Mouse (Mus musculus): ENCODE measurements around the gene Lyl1. TPM values are rescaled to one million over a fixed set of nuclear protein-coding genes. Genes with fewer than 3 reads are reported as not detected.

Lyl1 gene
- polyA plus RNA-seq, 1 experiment from 2014 or later, result 4.9 TPM

DNA sequence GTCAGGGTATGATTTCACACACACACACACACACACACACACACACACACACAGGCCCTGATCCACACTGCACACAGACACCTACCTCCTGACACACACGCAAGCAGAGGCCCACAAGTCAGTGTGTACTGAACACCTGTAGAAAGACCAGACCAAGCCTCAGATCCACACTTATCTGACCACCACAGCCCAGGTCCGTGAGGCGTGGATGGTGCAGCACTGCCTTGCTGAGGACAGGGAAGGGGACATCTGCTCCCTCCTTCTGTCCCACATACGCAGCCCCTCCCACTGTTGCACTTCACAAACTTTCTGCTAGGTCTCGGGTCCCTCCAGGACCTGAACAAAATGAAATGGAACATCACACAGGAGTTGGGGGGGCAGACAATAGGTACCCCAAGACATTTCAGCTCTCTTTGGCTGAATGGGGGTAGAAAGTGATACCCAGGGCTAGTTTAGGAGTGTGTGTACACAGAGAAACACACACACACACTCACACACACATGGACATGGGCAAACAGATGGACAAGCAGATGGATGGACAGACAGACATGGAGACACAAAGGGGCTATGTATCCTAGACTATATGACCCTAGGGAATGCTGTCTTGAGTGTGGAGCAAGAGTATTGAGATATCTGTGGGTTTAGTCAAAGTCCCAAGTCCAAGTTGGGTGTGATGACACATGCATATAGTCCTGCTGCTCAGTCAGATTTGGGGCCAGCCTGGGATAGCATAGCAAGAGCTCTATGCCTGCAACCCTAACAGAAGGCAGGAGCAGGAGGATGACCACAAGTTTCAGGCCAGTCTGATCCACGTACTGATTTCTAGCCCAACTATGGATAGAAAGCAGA lies 51.7 kb downstream of the Lyl1 start:
- H3K4me3 ChIP-seq, result no peak overlapping the region
- no peak overlapping the region for H3K9ac ChIP-seq
- 73% methylated on average over 6 of the region's 6 CpGs for WGBS
- H3K27ac ChIP-seq, result no peak overlapping the region
- H3K27me3 ChIP-seq, result peaks cover 91% of the 10 kb centered on the region
- peaks cover 43% of the 10 kb centered on the region for H3K4me1 ChIP-seq
- H3K9me3 ChIP-seq, result no peaks in the 10 kb centered on the region
- 0 out of 2 replicates have a peak, but pooled peaks cover 9% of the 10 kb centered on the region for H3K36me3 ChIP-seq
- ATAC-seq (ENCODE audit: insufficient number of reproducible peaks, insufficient read depth, low FRiP score, low TSS enrichment), result 0 out of 2 replicates have a peak, but pooled peaks have one; percentile 17
- H3K4me2 ChIP-seq (replicated peaks), result no peak overlapping the region

Other genes starting within 250 kb of the Lyl1 start
- gene Ier2, start 38.6 kb upstream of the Lyl1 start, polyA plus RNA-seq (2016; fragmentation: Nextera tagmentation; extraction: Ambion mirVana), result 94.5 and 97.0 TPM in 2 replicates
- gene Trmt1, start 15.2 kb upstream of the Lyl1 start, polyA plus RNA-seq (2016; fragmentation: Nextera tagmentation; extraction: Ambion mirVana), result 71.2 and 73.6 TPM in 2 replicates
- 19.4 and 20.8 TPM in 2 replicates for gene Nacc1, start 13.6 kb upstream of the Lyl1 start, polyA plus RNA-seq (2016; fragmentation: Nextera tagmentation; extraction: Ambion mirVana)
- gene G430095P16Rik, start 21.6 kb downstream of the Lyl1 start, polyA plus RNA-seq (2016; fragmentation: Nextera tagmentation; extraction: Ambion mirVana), result 7.1 and 7.4 TPM in 2 replicates
- 18.4 and 21.2 TPM in 2 replicates for gene Nfix, start 98.9 kb downstream of the Lyl1 start, polyA plus RNA-seq (2016; fragmentation: Nextera tagmentation; extraction: Ambion mirVana)
- gene Dand5, start 121.4 kb downstream of the Lyl1 start, polyA plus RNA-seq (2016; fragmentation: Nextera tagmentation; extraction: Ambion mirVana), result 5.3 and 5.5 TPM in 2 replicates
- 46.7 and 46.8 TPM in 2 replicates for gene Gadd45gip1, start 130.1 kb downstream of the Lyl1 start, polyA plus RNA-seq (2016; fragmentation: Nextera tagmentation; extraction: Ambion mirVana)
- 96.0 TPM in 2 replicates for gene Rad23a, start 139.2 kb downstream of the Lyl1 start, polyA plus RNA-seq (2016; fragmentation: Nextera tagmentation; extraction: Ambion mirVana)
- gene Calr, start 145.5 kb downstream of the Lyl1 start, polyA plus RNA-seq (2016; fragmentation: Nextera tagmentation; extraction: Ambion mirVana), result 919 and 944 TPM in 2 replicates
- 106 and 108 TPM in 2 replicates for gene Farsa, start 155.5 kb downstream of the Lyl1 start, polyA plus RNA-seq (2016; fragmentation: Nextera tagmentation; extraction: Ambion mirVana)
- 84.1 and 91.7 TPM in 2 replicates for gene Syce2, start 170.7 kb downstream of the Lyl1 start, polyA plus RNA-seq (2016; fragmentation: Nextera tagmentation; extraction: Ambion mirVana)
- gene Gcdh, start 192.5 kb downstream of the Lyl1 start, polyA plus RNA-seq (2016; fragmentation: Nextera tagmentation; extraction: Ambion mirVana), result 44.3 and 45.2 TPM in 2 replicates
- gene Klf1, start 200.5 kb downstream of the Lyl1 start, polyA plus RNA-seq (2016; fragmentation: Nextera tagmentation; extraction: Ambion mirVana), result 4.7 and 5.4 TPM in 2 replicates
- 14.8 and 15.4 TPM in 2 replicates for gene Dnase2a, start 207.1 kb downstream of the Lyl1 start, polyA plus RNA-seq (2016; fragmentation: Nextera tagmentation; extraction: Ambion mirVana)
- 5.3 and 5.7 TPM in 2 replicates for gene Mast1, start 235.9 kb downstream of the Lyl1 start, polyA plus RNA-seq (2016; fragmentation: Nextera tagmentation; extraction: Ambion mirVana)
- 0.50 and 0.52 TPM in 2 replicates for gene Rtbdn, start 245.5 kb downstream of the Lyl1 start, polyA plus RNA-seq (2016; fragmentation: Nextera tagmentation; extraction: Ambion mirVana)